Mouse (Mus musculus) spleen, adult 12 weeks (tissue): Measurements from ENCODE around the gene Ccdc40.

Experiments
- DNase-seq: peaks from one replicate; pipeline ENCODE4 v3.0.0; 2022; ENCODE audit warnings: low spot score

Ccdc40 gene

GRCm38 (mm10) chr11:119208870-119209370 is 19.5 kb upstream of the Ccdc40 start:
- no peak for DNase-seq

- DNase-seq = no peak
These were observed 18.9 kb upstream of the Ccdc40 start for GRCm38 (mm10) chr11:119209371-119210025.

GRCm38 (mm10) chr11:119210321-119211100 is 17.9 kb upstream of the Ccdc40 start:
- DNase-seq = no peak

- no peak for DNase-seq
These were observed 16.6 kb upstream of the Ccdc40 start for GRCm38 (mm10) chr11:119211604-119212309.

GRCm38 (mm10) chr11:119213166-119213885 is 15.0 kb upstream of the Ccdc40 start:
- no peak for DNase-seq

- no peak for DNase-seq
These were observed 13.1 kb upstream of the Ccdc40 start for GRCm38 (mm10) chr11:119215038-119215904.

GRCm38 (mm10) chr11:119215905-119216507 is 12.4 kb upstream of the Ccdc40 start:
- no peak for DNase-seq

GRCm38 (mm10) chr11:119217861-119218260 is 10.5 kb upstream of the Ccdc40 start:
- no peak for DNase-seq

- DNase-seq = no peak
These were observed 8.4 kb upstream of the Ccdc40 start for GRCm38 (mm10) chr11:119219816-119220465.

GRCm38 (mm10) chr11:119221812-119222510 is 6.4 kb upstream of the Ccdc40 start:
- no peak for DNase-seq

GRCm38 (mm10) chr11:119223124-119223890 is 5.1 kb upstream of the Ccdc40 start:
- DNase-seq = no peak

GRCm38 (mm10) chr11:119224926-119225325 is 3.4 kb upstream of the Ccdc40 start:
- no peak for DNase-seq

- DNase-seq = no peak
These were observed 2.7 kb upstream of the Ccdc40 start for GRCm38 (mm10) chr11:119225634-119226033.

- no peak for DNase-seq
These were observed 781 bp upstream of the Ccdc40 start for GRCm38 (mm10) chr11:119227591-119227990.

GRCm38 (mm10) chr11:119228846-119229626 is 664 bp downstream of the Ccdc40 start:
- peak; percentile 45 for DNase-seq

GRCm38 (mm10) chr11:119234770-119235169 is 6.4 kb downstream of the Ccdc40 start:
- DNase-seq = no peak

- peak; percentile 46 for DNase-seq
These were observed 7.2 kb downstream of the Ccdc40 start for GRCm38 (mm10) chr11:119235596-119235995.

- no peak for DNase-seq
These were observed 8.0 kb downstream of the Ccdc40 start for GRCm38 (mm10) chr11:119236354-119236753.
